Mouse (Mus musculus): Measurements from ENCODE around the gene Mog. TPM values are rescaled to one million over a fixed set of nuclear protein-coding genes. Genes with fewer than 3 reads are reported as not detected.
A peak's percentile ranks its signal among the peaks of the same experiment; 100 is the strongest.

Gene Mog
- total and polyA plus RNA-seq, 3 experiments = not detected

- intact Hi-C loops (cut with DNase I) = no loop called here
- Histone ChIP-seq H3K9ac (ENCODE audit: low read depth, low read length) (no peak overlapping the region), H3K27me3 (ENCODE audit: control insufficient read depth, insufficient read depth, low read length) (peaks cover 10% of the 10 kb centered on the region), H3K4me3 (no peak overlapping the region), H3K27ac (no peak overlapping the region), H3K79me2 (replicated peaks; ENCODE audit: control insufficient read depth, insufficient read depth, low read length) (no peaks in the 10 kb centered on the region), H3K36me3 (ENCODE audit: control insufficient read depth, insufficient read depth, low read length) (no peaks in the 10 kb centered on the region), H3K4me1 (ENCODE audit: control insufficient read depth, insufficient read depth, low read length) (no peaks in the 10 kb centered on the region)
- WGBS = 10% methylated on average over 24 of the region's 24 CpGs
- TF ChIP-seq CTCF (IDR thresholded peaks at IDR 0.05) (no peak), EP300 (IDR thresholded peaks at IDR 0.05; ENCODE audit: insufficient read depth, low read depth, low read length) (no peak), POLR2A (IDR thresholded peaks at IDR 0.05; ENCODE audit: insufficient read depth, low read depth, low read length) (no peak)
- no peak for DNase-seq
Measured at GRCm38 (mm10) chr17:36988475-36988874, 34.7 kb downstream of the Mog start.

- Histone ChIP-seq H3K27me3 (ENCODE audit: control insufficient read depth, insufficient read depth, low read length) (no peaks in the 10 kb centered on the region), H3K27ac (no peak overlapping the region), H3K4me3 (no peak overlapping the region), H3K9ac (ENCODE audit: low read depth, low read length) (no peak overlapping the region), H3K36me3 (ENCODE audit: control insufficient read depth, insufficient read depth, low read length) (no peaks in the 10 kb centered on the region), H3K4me1 (ENCODE audit: control insufficient read depth, insufficient read depth, low read length) (no peaks in the 10 kb centered on the region), H3K79me2 (replicated peaks; ENCODE audit: control insufficient read depth, insufficient read depth, low read length) (no peaks in the 10 kb centered on the region)
- TF ChIP-seq CTCF (IDR thresholded peaks at IDR 0.05) (no peak), POLR2A (IDR thresholded peaks at IDR 0.05; ENCODE audit: insufficient read depth, low read depth, low read length) (no peak), EP300 (IDR thresholded peaks at IDR 0.05; ENCODE audit: insufficient read depth, low read depth, low read length) (no peak)
- DNase-seq = no peak
- 59% methylated on average over 5 of the region's 5 CpGs for WGBS
- intact Hi-C loops (cut with DNase I) = no loop called here
Measured at GRCm38 (mm10) chr17:36982253-36983155, 40.7 kb downstream of the Mog start.

- TF ChIP-seq EP300 (IDR thresholded peaks at IDR 0.05; ENCODE audit: insufficient read depth, low read depth, low read length) (no peak), POLR2A (IDR thresholded peaks at IDR 0.05; ENCODE audit: insufficient read depth, low read depth, low read length) (no peak), CTCF (IDR thresholded peaks at IDR 0.05) (no peak)
- Histone ChIP-seq H3K27me3 (ENCODE audit: control insufficient read depth, insufficient read depth, low read length) (no peaks in the 10 kb centered on the region), H3K4me3 (peak overlapping the region; percentile 22; the same call in 1 of the 2 replicates), H3K9ac (ENCODE audit: low read depth, low read length) (no peak overlapping the region), H3K27ac (no peak overlapping the region), H3K79me2 (replicated peaks; ENCODE audit: control insufficient read depth, insufficient read depth, low read length) (no peaks in the 10 kb centered on the region), H3K36me3 (ENCODE audit: control insufficient read depth, insufficient read depth, low read length) (no peaks in the 10 kb centered on the region), H3K4me1 (ENCODE audit: control insufficient read depth, insufficient read depth, low read length) (no peaks in the 10 kb centered on the region)
- 22% methylated on average over 4 of the region's 4 CpGs for WGBS
- intact Hi-C loops (cut with DNase I) = no loop called here
- no peak for DNase-seq
Measured at GRCm38 (mm10) chr17:36981845-36982244, 41.4 kb downstream of the Mog start.

GRCm38 (mm10) chr17:36981221-36981813 lies 41.9 kb downstream of the Mog start, which contains the start of gene 2410137M14Rik:
2410137M14Rik (minus strand) TSS chr17:36981237.
- Histone ChIP-seq H3K4me1 (ENCODE audit: control insufficient read depth, insufficient read depth, low read length) (no peaks in the 10 kb centered on the region), H3K4me3 (peak within 1 kb of the TSS; percentile 22; the same call in 1 of the 2 replicates), H3K36me3 (ENCODE audit: control insufficient read depth, insufficient read depth, low read length) (no peaks in the 10 kb centered on the region), H3K27ac (peak within 1 kb of the TSS; percentile 49), H3K79me2 (replicated peaks; ENCODE audit: control insufficient read depth, insufficient read depth, low read length) (no peaks in the 10 kb centered on the region), H3K27me3 (ENCODE audit: control insufficient read depth, insufficient read depth, low read length) (no peaks in the 10 kb centered on the region), H3K9ac (ENCODE audit: low read depth, low read length) (no peak within 1 kb of the TSS; the same call in 1 of the 2 replicates)
- WGBS = 8% methylated on average over 18 of the region's 18 CpGs
- peak; percentile 36 to 43 for DNase-seq
- intact Hi-C loops (cut with DNase I) = no loop called here
- no peak for TF ChIP-seq EP300 (IDR thresholded peaks at IDR 0.05; ENCODE audit: insufficient read depth, low read depth, low read length)
- no peak for TF ChIP-seq POLR2A (IDR thresholded peaks at IDR 0.05; ENCODE audit: insufficient read depth, low read depth, low read length)
- TF ChIP-seq CTCF (IDR thresholded peaks at IDR 0.05) = no peak

GRCm38 (mm10) chr17:36973271-36973787 lies 49.9 kb downstream of the Mog start:
- DNase-seq = no peak
- no peak for TF ChIP-seq CTCF (IDR thresholded peaks at IDR 0.05)
- TF ChIP-seq POLR2A (IDR thresholded peaks at IDR 0.05; ENCODE audit: insufficient read depth, low read depth, low read length) = no peak
- no peaks in the 10 kb centered on the region; the same call in 1 of the 2 replicates for H3K4me1 ChIP-seq (ENCODE audit: control insufficient read depth, insufficient read depth, low read length)
- WGBS = 61% methylated on average over 8 of the region's 8 CpGs
- no peak overlapping the region for H3K9ac ChIP-seq (ENCODE audit: low read depth, low read length)
- no peaks in the 10 kb centered on the region for H3K27me3 ChIP-seq (ENCODE audit: control insufficient read depth, insufficient read depth, low read length)
- H3K27ac ChIP-seq = no peak overlapping the region
- no peak overlapping the region for H3K4me3 ChIP-seq
- H3K79me2 ChIP-seq (replicated peaks; ENCODE audit: control insufficient read depth, insufficient read depth, low read length) = no peaks in the 10 kb centered on the region
- intact Hi-C loops (cut with DNase I) = no loop called here
- H3K36me3 ChIP-seq (ENCODE audit: control insufficient read depth, insufficient read depth, low read length) = no peaks in the 10 kb centered on the region
